Mouse (Mus musculus) embryo, embryonic 10 days (tissue): ENCODE data around the gene Slc45a3.

ENCODE experiments used
- DNase-seq: peaks from one replicate; pipeline ENCODE4 v3.0.0-alpha.2; 2015; ENCODE audit warnings: low spot score

Slc45a3 gene

DNA sequence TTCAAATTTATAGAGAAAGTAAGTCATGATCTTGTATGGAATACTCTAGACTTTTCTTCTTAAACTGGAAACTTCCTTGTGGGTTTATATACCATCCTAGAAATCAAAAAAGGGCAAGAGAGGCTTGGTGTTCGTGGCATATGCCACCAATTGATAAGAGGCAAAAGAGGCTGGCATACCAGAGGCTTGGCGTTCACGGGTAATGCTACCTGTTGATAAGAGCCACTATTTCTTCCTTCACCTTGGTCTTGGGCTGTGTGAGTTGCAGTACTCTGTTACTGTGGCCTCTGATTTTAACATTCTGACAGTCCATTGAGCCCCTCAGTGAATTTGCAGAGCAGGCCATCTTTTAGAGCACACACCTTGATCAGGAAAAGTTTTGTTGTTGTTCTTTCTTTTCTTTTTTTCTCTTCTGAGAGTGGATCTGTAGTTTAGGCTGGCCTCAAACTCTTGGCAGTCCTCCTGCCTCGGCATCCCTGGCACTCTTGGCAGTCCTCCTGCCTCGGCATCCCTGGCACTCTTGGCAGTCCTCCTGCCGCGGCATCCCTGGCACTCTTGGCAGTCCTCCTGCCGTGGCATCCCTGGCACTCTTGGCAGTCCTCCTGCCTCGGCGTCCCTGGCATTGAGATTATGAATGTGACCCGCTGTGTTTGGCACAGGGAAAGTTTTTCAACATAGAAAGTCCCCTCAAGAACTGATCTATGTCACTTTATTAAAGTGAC is 64.3 kb downstream of the Slc45a3 start:
- no peak for DNase-seq

DNA sequence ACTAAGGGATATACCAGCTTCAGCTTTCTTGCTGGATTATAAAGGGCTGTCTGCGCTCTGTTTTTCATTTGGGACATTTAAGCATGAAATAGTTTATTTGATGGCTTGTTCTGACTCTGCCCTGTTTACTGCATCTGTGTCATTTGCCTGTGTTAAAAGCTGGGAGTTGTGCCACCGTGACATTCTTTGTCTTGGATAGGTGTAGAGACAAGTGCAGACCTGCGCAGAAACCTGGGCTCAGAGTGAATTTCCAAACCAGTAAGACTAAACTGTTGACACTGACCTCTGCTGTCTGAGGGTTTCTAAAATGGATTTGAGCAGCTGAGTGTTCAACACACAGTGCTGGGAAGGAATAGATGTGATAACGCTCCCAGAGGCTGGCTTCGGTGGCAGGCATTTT is 65.2 kb downstream of the Slc45a3 start:
- no peak for DNase-seq

DNA sequence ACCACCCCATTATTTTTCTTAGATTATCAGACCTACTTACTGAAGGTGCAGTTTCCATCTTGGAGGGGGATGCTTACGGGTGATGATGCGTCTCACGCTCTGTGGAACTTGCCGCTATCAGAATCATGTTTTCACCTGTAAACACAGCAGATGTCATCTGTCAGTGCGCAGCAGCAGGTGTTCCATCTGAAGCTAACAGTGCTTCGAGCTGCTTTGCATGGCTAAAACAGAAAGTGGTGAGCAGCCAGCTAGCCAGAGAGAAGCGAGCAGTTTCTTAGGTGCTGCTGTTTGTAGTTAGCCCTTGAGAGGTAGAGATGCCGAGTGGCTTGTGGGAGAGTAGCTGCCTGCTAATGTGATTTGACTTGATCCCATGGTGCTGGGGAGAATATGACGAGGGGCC is 65.6 kb downstream of the Slc45a3 start:
- DNase-seq, result no peak

DNA sequence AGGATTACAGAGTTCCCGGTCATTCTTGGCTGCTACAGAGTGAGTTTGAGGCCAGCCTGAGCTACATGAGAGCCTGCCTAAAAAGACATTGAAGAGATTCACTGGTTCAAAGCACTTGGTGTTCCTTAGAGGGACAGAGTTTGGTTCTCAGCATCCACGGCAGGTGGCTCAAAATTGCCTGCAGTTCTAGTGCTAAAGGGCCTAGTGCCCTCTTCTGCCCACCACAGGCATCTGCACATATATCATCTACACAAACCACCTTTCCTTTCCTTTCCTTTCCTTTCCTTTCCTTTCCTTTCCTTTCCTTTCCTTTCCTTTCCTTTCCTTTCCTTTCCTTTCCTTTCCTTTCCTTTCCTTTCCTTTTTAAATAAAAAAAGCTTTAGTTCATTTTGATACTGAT is 67.8 kb downstream of the Slc45a3 start:
- DNase-seq, result no peak

DNA sequence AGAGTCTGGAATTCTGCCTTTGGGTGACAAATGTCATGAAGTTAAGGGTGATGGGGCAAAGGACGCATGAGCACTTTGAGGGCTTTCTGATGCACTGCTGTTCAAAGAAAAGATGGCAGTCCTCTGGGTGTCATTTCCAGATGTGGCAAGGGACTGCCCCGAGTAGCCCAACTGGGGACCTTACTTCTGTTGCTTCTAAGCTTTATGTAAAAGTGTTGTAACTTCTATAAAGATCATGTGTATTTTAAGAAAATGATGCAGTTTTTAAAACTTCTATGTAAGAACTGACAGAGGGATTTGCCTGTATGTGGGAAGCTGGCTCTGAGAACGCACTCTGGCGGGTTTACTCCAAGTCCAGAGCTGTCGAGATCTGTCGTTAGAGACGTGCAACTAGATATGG is 69.4 kb downstream of the Slc45a3 start:
- no peak for DNase-seq
